Mouse (Mus musculus) c-Kit-positive CD71-positive TER-119-negative erythroid progenitor cells, embryonic 14.5 days (primary cell): ENCODE data around the gene Ttll9.

Experiments
- DNase-seq: peaks from one replicate; pipeline ENCODE4 v3.0.0-alpha.2; 2013; ENCODE audit warnings: low read depth

The Ttll9 gene

GRCm38 (mm10) chr2:153013724-153014515 is 51.6 kb downstream of the Ttll9 start:
- DNase-seq: no peak

GRCm38 (mm10) chr2:153014758-153015593 is 52.7 kb downstream of the Ttll9 start, which contains the start of gene Pdrg1:
Gene Pdrg1 (minus strand): TSS chr2:153015427.
- DNase-seq: peak; percentile 93

GRCm38 (mm10) chr2:153015804-153016203 is 53.5 kb downstream of the Ttll9 start:
- no peak for DNase-seq

GRCm38 (mm10) chr2:153016786-153017185 is 54.5 kb downstream of the Ttll9 start:
- no peak for DNase-seq

- DNase-seq: no peak
Measured at GRCm38 (mm10) chr2:153019355-153019754, 57.1 kb downstream of the Ttll9 start.

- DNase-seq: no peak
Measured at GRCm38 (mm10) chr2:153021163-153021562, 58.9 kb downstream of the Ttll9 start.

- DNase-seq: no peak
Measured at GRCm38 (mm10) chr2:153022855-153023254, 60.6 kb downstream of the Ttll9 start.

- DNase-seq: no peak
Measured at GRCm38 (mm10) chr2:153026052-153026451, 63.8 kb downstream of the Ttll9 start.

- no peak for DNase-seq
Measured at GRCm38 (mm10) chr2:153027501-153027900, 65.2 kb downstream of the Ttll9 start.

- DNase-seq: no peak
Measured at GRCm38 (mm10) chr2:153030422-153030821, 68.1 kb downstream of the Ttll9 start.

- DNase-seq: no peak
Measured at GRCm38 (mm10) chr2:153031126-153032082, 69.1 kb downstream of the Ttll9 start, which contains the start of gene Xkr7. Gene Xkr7 (plus strand): TSS chr2:153031852.

- peak; percentile 54 for DNase-seq
Measured at GRCm38 (mm10) chr2:153032083-153032842, 70.0 kb downstream of the Ttll9 start.

GRCm38 (mm10) chr2:153032973-153033372 is 70.7 kb downstream of the Ttll9 start:
- DNase-seq: no peak

- DNase-seq: no peak
Measured at GRCm38 (mm10) chr2:153033545-153034230, 71.4 kb downstream of the Ttll9 start.

- DNase-seq: no peak
Measured at GRCm38 (mm10) chr2:153036690-153037089, 74.4 kb downstream of the Ttll9 start.

GRCm38 (mm10) chr2:153043886-153044285 is 81.6 kb downstream of the Ttll9 start:
- no peak for DNase-seq

GRCm38 (mm10) chr2:153045884-153046299 is 83.6 kb downstream of the Ttll9 start:
- DNase-seq: no peak

GRCm38 (mm10) chr2:153047828-153048465 is 85.7 kb downstream of the Ttll9 start:
- peak; percentile 16 for DNase-seq

GRCm38 (mm10) chr2:153049288-153049996 is 87.2 kb downstream of the Ttll9 start:
- DNase-seq: no peak
